ENCODE assay signal across 21 mouse cellular contexts in the genomic region with DNA sequence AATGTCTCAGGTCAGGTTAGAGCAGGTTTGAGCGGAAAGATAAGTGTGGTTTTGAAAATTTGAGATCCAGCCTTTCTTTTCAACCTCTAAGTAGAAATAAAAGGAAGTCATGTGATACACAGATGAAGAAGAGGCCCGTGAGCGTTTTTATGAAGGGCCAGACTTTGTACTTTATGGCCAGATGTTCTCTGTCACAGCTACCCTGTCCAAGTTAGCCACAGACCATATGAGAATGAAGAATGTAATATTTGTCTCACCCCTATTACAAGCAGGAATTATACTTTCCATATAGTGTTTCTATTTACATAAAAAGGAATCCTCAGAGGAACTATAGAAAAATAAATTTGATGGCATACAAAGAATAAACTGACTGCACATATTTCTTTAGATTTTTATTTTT.
A peak's percentile ranks its signal among the peaks of the same experiment; 100 is the strongest.
DNase-seq lines count a peak whose midpoint lies in the region; ATAC-seq and TF ChIP-seq lines count a peak whose summit lies in the region.
"Had no signal": no experiment of that assay in that cellular context is flagged by ENCODE, and none has a peak within 500 bp of the region (broad histone marks: within the 10 kb centered on the region; RNA-seq: fewer than 3 reads in every experiment).

No protein-coding gene starts in this region.

- H3K27me3 ChIP-seq in kidney, postnatal 0 days (ENCODE audit: insufficient read depth, low read length) = no peaks in the 10 kb centered on the region
- H3K27me3 ChIP-seq in kidney, adult 2 months (replicated peaks; ENCODE audit: control insufficient read depth, insufficient read depth, low read length) = no peaks in the 10 kb centered on the region
- no peaks in the 10 kb centered on the region for H3K27me3 ChIP-seq in lung, embryonic 15.5 days
- H3K27me3 ChIP-seq: embryonic facial prominence, embryonic 13.5 days; embryonic facial prominence, embryonic 15.5 days; forebrain, embryonic 12.5 days had no signal

- TF ChIP-seq POLR2A in kidney, adult 2 months (IDR thresholded peaks at IDR 0.05; ENCODE audit: low read depth, low read length) = no peak
- TF ChIP-seq POLR2A in lung, adult 2 months (IDR thresholded peaks at IDR 0.05; ENCODE audit: borderline replicate concordance, extremely low read depth, low read depth, low read length) = no peak

- H3K36me3 ChIP-seq in kidney, postnatal 0 days (ENCODE audit: insufficient read depth, low read length) = no peaks in the 10 kb centered on the region
- H3K36me3 ChIP-seq in kidney, adult 2 months (ENCODE audit: control insufficient read depth, insufficient read depth, low read length) = no peaks in the 10 kb centered on the region
- H3K36me3 ChIP-seq in lung, embryonic 15.5 days = no peaks in the 10 kb centered on the region
- H3K36me3 ChIP-seq: embryonic facial prominence, embryonic 13.5 days; embryonic facial prominence, embryonic 15.5 days; forebrain, embryonic 10.5 days; forebrain, embryonic 12.5 days had no signal

- TF ChIP-seq CTCF in kidney, postnatal 0 days (IDR thresholded peaks at IDR 0.05; ENCODE audit: low read depth) = no peak
- no peak for TF ChIP-seq CTCF in kidney, adult 2 months (conservative IDR thresholded peaks at IDR 0.05; ENCODE audit: insufficient read depth, insufficient read length, low read depth, low read length)
- TF ChIP-seq CTCF in lung, adult 2 months (IDR thresholded peaks at IDR 0.05; ENCODE audit: insufficient read depth, low read length) = no peak

- H3K4me2 ChIP-seq in kidney, postnatal 0 days (ENCODE audit: low read length) = no peak overlapping the region
- H3K4me2 ChIP-seq in lung, embryonic 15.5 days = no peak overlapping the region
- H3K4me2 ChIP-seq: embryonic facial prominence, embryonic 13.5 days; embryonic facial prominence, embryonic 15.5 days; forebrain, embryonic 12.5 days had no signal

- no peak overlapping the region for H3K27ac ChIP-seq in kidney, postnatal 0 days
- no peak overlapping the region for H3K27ac ChIP-seq in kidney, adult 2 months (ENCODE audit: insufficient read depth, low read depth, low read length)
- no peak overlapping the region for H3K27ac ChIP-seq in lung, embryonic 15.5 days
- H3K27ac ChIP-seq: embryonic facial prominence, embryonic 13.5 days; embryonic facial prominence, embryonic 15.5 days; forebrain, embryonic 10.5 days; forebrain, embryonic 12.5 days had no signal

- no peak overlapping the region for H3K4me3 ChIP-seq in kidney, postnatal 0 days (replicated peaks; ENCODE audit: low read depth, low read length)
- H3K4me3 ChIP-seq in kidney, adult 2 months (ENCODE audit: insufficient read depth, low read depth, low read length) = no peak overlapping the region
- H3K4me3 ChIP-seq in lung, embryonic 15.5 days = no peak overlapping the region
- no peak overlapping the region for H3K4me3 ChIP-seq in lung, adult 2 months (replicated peaks; ENCODE audit: extremely low read depth, low read depth, low read length)
- H3K4me3 ChIP-seq: embryonic facial prominence, embryonic 13.5 days; embryonic facial prominence, embryonic 15.5 days; erythroblast, embryonic 14.5 days; forebrain, embryonic 10.5 days; forebrain, embryonic 12.5 days had no signal

- no peaks in the 10 kb centered on the region for H3K9me3 ChIP-seq in kidney, postnatal 0 days (replicated peaks; ENCODE audit: low read length)
- no peaks in the 10 kb centered on the region for H3K9me3 ChIP-seq in lung, embryonic 15.5 days
- H3K9me3 ChIP-seq: embryonic facial prominence, embryonic 13.5 days; embryonic facial prominence, embryonic 15.5 days; forebrain, embryonic 10.5 days; forebrain, embryonic 12.5 days had no signal

- 52% methylated on average over 3 of the region's 3 CpGs for WGBS in kidney, postnatal 0 days
- 39% methylated on average over 3 of the region's 3 CpGs for WGBS in kidney, adult 2 months
- WGBS in lung, embryonic 15.5 days = 46% methylated on average over 3 of the region's 3 CpGs
- WGBS in lung, adult 2 months = 57% methylated on average over 3 of the region's 3 CpGs

- no peak overlapping the region for H3K9ac ChIP-seq in kidney, postnatal 0 days (ENCODE audit: low read depth, low read length)
- H3K9ac ChIP-seq in lung, embryonic 15.5 days = no peak overlapping the region
- H3K9ac ChIP-seq: embryonic facial prominence, embryonic 13.5 days; embryonic facial prominence, embryonic 15.5 days; forebrain, embryonic 12.5 days had no signal

- ATAC-seq in kidney, postnatal 0 days (replicated peaks; ENCODE audit: low FRiP score, low read depth) = no peak
- peak; percentile 65; the same call in 1 of the 2 replicates for ATAC-seq in lung, embryonic 15.5 days (ENCODE audit: borderline replicate concordance, extremely low read depth, low FRiP score, low TSS enrichment)
- ATAC-seq: forebrain, embryonic 14.5 days; forebrain, embryonic 16.5 days had no signal

- DNase-seq in kidney, postnatal 0 days (ENCODE audit: low spot score) = peak; percentile 5
- DNase-seq in kidney, adult 2 months = no peak
- no peak for DNase-seq in lung, adult 2 months
- DNase-seq: adrenal gland, adult 2 months; adrenal gland, postnatal 10 days; adrenal gland, postnatal 25 days; cerebellum, adult 11 months; cerebellum, adult 18-20 months; cerebellum, adult 8-10 months; cerebellum, adult 9-11 months; cerebellum, postnatal 14 days; cerebellum, postnatal 36 days; embryo, embryonic 11 days had no signal

- H3K4me1 ChIP-seq in kidney, postnatal 0 days (replicated peaks; ENCODE audit: insufficient read depth, low read length) = no peaks in the 10 kb centered on the region
- no peaks in the 10 kb centered on the region for H3K4me1 ChIP-seq in kidney, adult 2 months (ENCODE audit: control insufficient read depth, insufficient read depth, low read length)
- no peaks in the 10 kb centered on the region for H3K4me1 ChIP-seq in lung, embryonic 15.5 days
- no peaks in the 10 kb centered on the region for H3K4me1 ChIP-seq in lung, adult 2 months (ENCODE audit: control insufficient read depth, insufficient read depth, low read length)
- H3K4me1 ChIP-seq: embryonic facial prominence, embryonic 13.5 days; embryonic facial prominence, embryonic 15.5 days; forebrain, embryonic 10.5 days; forebrain, embryonic 12.5 days had no signal
